Mouse (Mus musculus) forebrain, embryonic 15.5 days (tissue): Measurements from ENCODE around the gene Grk4. TPM values are rescaled to one million over a fixed set of nuclear protein-coding genes. Genes with fewer than 3 reads are reported as not detected.

Experiments used
- ATAC-seq: fragments of 200-750 bp; cut with Nextera tagmentation; replicated peaks from 2 replicates; pipeline ENCODE4 v1.8.0; 2017; ENCODE audit warnings: mild to moderate bottlenecking, moderate TSS enrichment, moderate library complexity
- H3K27ac ChIP-seq: fragments of 300-500 bp; sonication (generic); replicated peaks from 2 replicates; pipeline ENCODE4 v1.5.1; 2015; ENCODE audit warnings: mild to moderate bottlenecking, inconsistent platforms
- H3K27me3 ChIP-seq: fragments of 300-500 bp; sonication (generic); 2 replicates; pipeline ENCODE4 v1.6.1; 2015; ENCODE audit warnings: inconsistent platforms
- H3K36me3 ChIP-seq: fragments of 300-500 bp; sonication (generic); 2 replicates; pipeline ENCODE4 v1.6.1; 2015; ENCODE audit warnings: mild to moderate bottlenecking, inconsistent platforms
- H3K4me1 ChIP-seq: fragments of 300-500 bp; sonication (generic); 2 replicates; pipeline ENCODE4 v1.6.1; 2015; ENCODE audit warnings: inconsistent platforms
- H3K4me2 ChIP-seq: fragments of 300-500 bp; sonication (generic); replicated peaks from 2 replicates; pipeline ENCODE4 v1.6.1; 2015; ENCODE audit warnings: mild to moderate bottlenecking, inconsistent platforms
- H3K4me3 ChIP-seq: fragments of 300-500 bp; sonication (generic); 2 replicates; pipeline ENCODE4 v1.5.1; 2015; ENCODE audit warnings: mild to moderate bottlenecking, inconsistent platforms
- H3K9ac ChIP-seq: fragments of 300-500 bp; sonication (generic); replicated peaks from 2 replicates; pipeline ENCODE4 v1.6.1; 2015; ENCODE audit warnings: mild to moderate bottlenecking, inconsistent platforms
- H3K9me3 ChIP-seq: fragments of 300-500 bp; sonication (generic); 2 replicates; pipeline ENCODE4 v1.6.1; 2016; ENCODE audit warnings: inconsistent platforms
- WGBS: fragments of 180-500 bp; shearing (Covaris S2); methylation state at CpG from one replicate; pipeline ENCODE4 v1.1.7; 2015; ENCODE audit warnings: mixed read lengths; 5-methylcytosine and 5-hydroxymethylcytosine counted together
- polyA plus RNA-seq: library from polyadenylated mRNA; unstranded; fragments of >200 nt; fragmentation: Nextera tagmentation; extraction: Ambion mirVana; gene quantifications from 2 replicates; pipeline ENCODE4 v1.2.1, GENCODE M21; 2015

The Grk4 gene
- polyA plus RNA-seq, 1 experiment from 2014 or later, result 2.2 TPM

DNA sequence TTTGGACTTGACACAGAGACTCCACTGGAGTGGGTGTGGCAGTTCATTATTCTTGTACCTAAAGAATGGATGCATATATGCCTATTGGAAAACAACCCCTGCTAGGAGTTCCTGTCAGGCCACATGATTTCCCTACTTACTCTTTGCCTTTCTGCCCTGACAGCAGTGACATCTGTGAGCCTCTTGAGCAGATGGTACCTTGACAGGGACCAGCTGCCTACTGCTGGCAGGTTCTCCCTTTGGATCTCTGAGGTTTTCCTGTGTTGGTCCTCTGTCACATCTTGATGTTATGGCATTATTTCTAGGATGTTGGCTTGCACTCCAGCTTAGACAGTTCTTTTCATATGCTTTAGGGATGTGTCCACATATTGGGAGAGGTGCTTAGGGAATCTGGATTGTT is 69.0 kb downstream of the Grk4 start:
- H3K9me3 ChIP-seq, result no peaks in the 10 kb centered on the region
- H3K36me3 ChIP-seq, result no peaks in the 10 kb centered on the region
- no peak overlapping the region for H3K9ac ChIP-seq
- no peaks in the 10 kb centered on the region for H3K4me1 ChIP-seq
- no peak for ATAC-seq
- H3K4me2 ChIP-seq, result no peak overlapping the region
- H3K4me3 ChIP-seq, result no peak overlapping the region
- no peaks in the 10 kb centered on the region for H3K27me3 ChIP-seq
- no peak overlapping the region for H3K27ac ChIP-seq

DNA sequence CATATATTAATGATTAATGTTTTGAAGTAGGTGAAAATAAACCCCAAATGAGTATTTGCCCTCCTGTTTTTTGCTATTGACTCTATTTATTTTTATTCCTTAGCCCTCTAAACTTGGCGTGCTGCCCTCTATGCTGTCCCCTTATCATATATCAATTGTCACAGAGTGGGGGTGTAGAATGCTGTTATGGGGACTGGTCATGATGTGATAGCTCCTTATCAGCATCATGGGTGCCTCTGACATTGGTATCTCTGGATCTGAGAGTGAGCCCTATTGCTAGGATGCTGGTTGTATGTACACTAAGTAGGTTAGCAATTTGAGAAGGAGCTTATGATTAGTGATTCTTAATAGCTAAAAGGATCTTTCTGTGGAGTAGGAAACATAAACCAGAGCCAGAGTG is 70.1 kb downstream of the Grk4 start:
- no peak for ATAC-seq
- 66% methylated on average over 1 of the region's 1 CpGs for WGBS
- no peak overlapping the region for H3K9ac ChIP-seq
- H3K4me1 ChIP-seq, result no peaks in the 10 kb centered on the region
- H3K27ac ChIP-seq, result no peak overlapping the region
- H3K36me3 ChIP-seq, result no peaks in the 10 kb centered on the region
- no peak overlapping the region for H3K4me3 ChIP-seq
- H3K4me2 ChIP-seq, result no peak overlapping the region
- H3K9me3 ChIP-seq, result no peaks in the 10 kb centered on the region
- no peaks in the 10 kb centered on the region for H3K27me3 ChIP-seq

DNA sequence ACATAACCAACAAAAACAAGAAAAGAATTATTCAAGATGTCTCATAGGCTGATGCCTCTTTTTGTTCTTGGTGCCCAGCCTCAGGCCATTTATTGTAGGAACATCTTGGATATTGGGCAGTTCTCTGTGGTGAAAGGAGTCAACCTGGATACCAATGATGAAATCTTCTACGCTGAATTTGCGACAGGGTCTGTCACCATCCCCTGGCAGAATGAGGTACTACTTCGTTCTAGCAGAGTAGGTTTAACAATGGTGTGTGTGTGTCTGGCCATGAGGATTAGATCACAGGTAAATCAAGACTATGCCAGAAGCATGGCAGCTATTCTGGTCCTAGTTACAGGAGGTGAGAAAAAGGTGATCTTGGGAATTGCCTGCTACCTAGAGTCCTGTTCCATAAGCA is 91.3 kb downstream of the Grk4 start:
- Histone ChIP-seq H3K27ac (no peak overlapping the region), H3K9ac (no peak overlapping the region), H3K4me1 (no peaks in the 10 kb centered on the region), H3K27me3 (no peaks in the 10 kb centered on the region), H3K9me3 (no peaks in the 10 kb centered on the region), H3K36me3 (no peaks in the 10 kb centered on the region), H3K4me3 (no peak overlapping the region), H3K4me2 (no peak overlapping the region)
- ATAC-seq, result no peak
- 64% methylated on average over 3 of the region's 3 CpGs for WGBS

DNA sequence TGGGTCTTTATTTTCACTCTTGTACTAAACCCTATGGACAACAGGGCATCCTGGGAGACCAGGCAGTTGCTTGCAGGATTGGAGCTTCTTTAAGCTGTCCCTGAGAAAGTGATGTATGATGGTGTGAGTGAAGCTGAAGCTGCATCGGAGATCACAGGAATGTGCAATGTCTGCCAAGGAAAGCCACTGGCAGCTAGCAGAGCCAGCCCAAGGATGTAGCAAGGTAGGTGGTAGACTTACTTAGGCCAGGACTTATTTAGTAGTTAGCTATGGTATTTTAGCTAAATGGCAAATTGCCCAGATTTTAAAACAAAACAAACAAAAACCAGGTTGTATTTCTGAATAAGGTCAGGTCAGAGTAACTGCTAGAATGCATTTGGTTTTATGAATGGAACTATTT is 98.6 kb downstream of the Grk4 start:
- Histone ChIP-seq H3K27me3 (no peaks in the 10 kb centered on the region), H3K9me3 (no peaks in the 10 kb centered on the region), H3K27ac (no peak overlapping the region), H3K9ac (no peak overlapping the region), H3K4me3 (no peak overlapping the region), H3K4me2 (no peak overlapping the region), H3K4me1 (peaks cover 17% of the 10 kb centered on the region), H3K36me3 (no peaks in the 10 kb centered on the region)
- 97% methylated on average over 1 of the region's 1 CpGs for WGBS
- no peak for ATAC-seq

GRCm38 (mm10) chr5:34760850-34761508 is 100.8 kb downstream of the Grk4 start:
- H3K36me3 ChIP-seq, result no peaks in the 10 kb centered on the region
- peak overlapping the region; percentile 61 for H3K4me2 ChIP-seq
- H3K27me3 ChIP-seq, result no peaks in the 10 kb centered on the region
- no peaks in the 10 kb centered on the region for H3K9me3 ChIP-seq
- ATAC-seq, result no peak; the same call in none of the 2 replicates
- peak overlapping the region; percentile 67 for H3K9ac ChIP-seq
- H3K4me3 ChIP-seq, result peak overlapping the region; percentile 66
- H3K27ac ChIP-seq, result peak overlapping the region; percentile 93
- peaks cover 17% of the 10 kb centered on the region for H3K4me1 ChIP-seq
- under 1% methylated on average over 19 of the region's 19 CpGs for WGBS

DNA sequence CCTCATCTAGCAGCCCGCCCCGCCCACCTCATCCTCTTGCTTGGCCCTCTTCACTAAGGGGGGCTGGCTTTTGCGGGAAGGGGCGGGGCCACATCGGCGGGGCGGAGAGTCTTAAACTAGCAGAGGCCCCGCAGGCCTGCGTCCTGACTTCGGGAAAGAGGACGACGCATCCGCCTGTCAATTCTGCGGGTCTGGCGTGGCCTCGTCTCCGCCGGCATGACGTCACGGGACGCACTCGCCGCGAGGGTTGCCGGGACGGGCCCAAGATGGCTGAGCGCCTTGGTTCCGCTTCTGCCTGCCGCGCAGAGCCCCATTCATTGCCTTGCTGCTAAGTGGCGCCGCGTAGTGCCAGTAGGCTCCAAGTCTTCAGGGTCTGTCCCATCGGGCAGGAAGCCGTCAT is 101.3 kb downstream of the Grk4 start, which contains the start of gene Htt:
Gene Htt (plus strand): TSS at position 232 of the 400 bp plus-strand sequence.
- WGBS, result under 1% methylated on average over 35 of the region's 35 CpGs
- Histone ChIP-seq H3K9me3 (no peaks in the 10 kb centered on the region), H3K27me3 (no peaks in the 10 kb centered on the region), H3K27ac (peak within 1 kb of the TSS; percentile 93), H3K4me2 (peak within 1 kb of the TSS; percentile 61), H3K4me3 (peak within 1 kb of the TSS; percentile 66), H3K4me1 (peaks cover 17% of the 10 kb centered on the region), H3K36me3 (no peaks in the 10 kb centered on the region), H3K9ac (peak within 1 kb of the TSS; percentile 67)
- ATAC-seq, result peak; percentile 99

- Histone ChIP-seq H3K9me3 (no peaks in the 10 kb centered on the region), H3K27ac (peak overlapping the region; percentile 93), H3K9ac (peak overlapping the region; percentile 67), H3K27me3 (no peaks in the 10 kb centered on the region), H3K4me2 (peak overlapping the region; percentile 61), H3K4me1 (peaks cover 17% of the 10 kb centered on the region), H3K36me3 (no peaks in the 10 kb centered on the region), H3K4me3 (peak overlapping the region; percentile 66)
- WGBS, result under 1% methylated on average over 50 of the region's 54 CpGs
- ATAC-seq, result peak; percentile 67; the same call in 1 of the 2 replicates
Observed at GRCm38 (mm10) chr5:34761934-34762611, 101.9 kb downstream of the Grk4 start.

GRCm38 (mm10) chr5:34771818-34772217 is 111.6 kb downstream of the Grk4 start:
- no peak overlapping the region for H3K9ac ChIP-seq
- ATAC-seq, result no peak
- no peak overlapping the region for H3K4me3 ChIP-seq
- H3K27me3 ChIP-seq, result no peaks in the 10 kb centered on the region
- 87% methylated on average over 3 of the region's 3 CpGs for WGBS
- H3K9me3 ChIP-seq, result no peaks in the 10 kb centered on the region
- H3K4me1 ChIP-seq, result no peaks in the 10 kb centered on the region
- H3K27ac ChIP-seq, result no peak overlapping the region
- no peaks in the 10 kb centered on the region for H3K36me3 ChIP-seq
- no peak overlapping the region for H3K4me2 ChIP-seq

- Histone ChIP-seq H3K9ac (no peak overlapping the region), H3K4me1 (no peaks in the 10 kb centered on the region), H3K27ac (no peak overlapping the region), H3K4me2 (no peak overlapping the region), H3K4me3 (no peak overlapping the region), H3K9me3 (no peaks in the 10 kb centered on the region), H3K36me3 (no peaks in the 10 kb centered on the region), H3K27me3 (no peaks in the 10 kb centered on the region)
- ATAC-seq, result no peak
- 97% methylated on average over 4 of the region's 4 CpGs for WGBS
Observed at GRCm38 (mm10) chr5:34772696-34773245, 112.6 kb downstream of the Grk4 start.

DNA sequence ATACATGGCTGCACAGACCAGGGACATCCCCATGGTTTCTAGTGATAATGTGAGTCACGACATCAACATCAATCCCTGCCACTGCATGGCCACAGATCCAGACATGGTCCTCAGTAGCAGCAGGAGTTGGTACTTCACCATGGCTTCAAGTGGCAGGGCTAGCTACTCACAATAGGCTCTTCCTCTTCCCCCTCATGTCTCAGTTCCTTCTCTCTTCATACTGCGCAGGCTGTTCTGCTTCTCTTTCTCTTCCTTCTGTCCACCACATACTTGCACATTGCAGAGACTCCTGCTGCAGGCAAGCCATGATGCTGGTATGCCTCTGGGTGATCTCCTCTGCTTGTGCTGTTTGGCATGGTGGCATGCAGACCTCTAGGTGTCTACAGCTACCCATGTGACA is 113.2 kb downstream of the Grk4 start:
- Histone ChIP-seq H3K27ac (no peak overlapping the region), H3K27me3 (no peaks in the 10 kb centered on the region), H3K9ac (no peak overlapping the region), H3K4me2 (no peak overlapping the region), H3K4me3 (no peak overlapping the region), H3K9me3 (no peaks in the 10 kb centered on the region), H3K4me1 (no peaks in the 10 kb centered on the region), H3K36me3 (no peaks in the 10 kb centered on the region)
- WGBS, result 96% methylated on average over 2 of the region's 2 CpGs
- ATAC-seq, result no peak

DNA sequence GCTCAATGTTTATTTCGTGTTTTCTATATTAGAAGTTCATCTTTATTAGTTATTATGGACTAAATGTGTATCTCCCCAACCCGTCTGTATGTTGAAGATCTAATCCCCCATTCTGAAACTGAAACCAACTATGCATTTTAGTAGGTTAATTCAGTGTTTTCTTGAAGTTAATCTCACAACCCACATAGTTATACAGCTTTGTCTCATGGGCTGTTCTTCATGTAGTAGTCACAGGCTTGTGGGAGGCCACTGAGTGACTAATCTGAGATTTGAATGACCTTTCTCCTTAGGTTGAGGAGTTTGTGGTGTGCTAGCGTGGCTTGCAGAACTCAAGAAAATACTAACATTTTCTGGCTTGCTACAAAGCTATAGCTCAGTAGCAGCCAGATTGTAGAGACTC is 124.8 kb downstream of the Grk4 start:
- Histone ChIP-seq H3K4me3 (no peak overlapping the region), H3K27ac (no peak overlapping the region), H3K9ac (no peak overlapping the region), H3K36me3 (peaks cover 22% of the 10 kb centered on the region), H3K9me3 (no peaks in the 10 kb centered on the region), H3K4me2 (no peak overlapping the region), H3K27me3 (no peaks in the 10 kb centered on the region), H3K4me1 (no peaks in the 10 kb centered on the region)
- WGBS, result 95% methylated on average over 3 of the region's 3 CpGs
- ATAC-seq, result no peak

GRCm38 (mm10) chr5:34791141-34791540 is 131.0 kb downstream of the Grk4 start:
- no peaks in the 10 kb centered on the region for H3K9me3 ChIP-seq
- ATAC-seq, result no peak
- H3K27me3 ChIP-seq, result no peaks in the 10 kb centered on the region
- 91% methylated on average over 2 of the region's 2 CpGs for WGBS
- H3K4me2 ChIP-seq, result no peak overlapping the region
- H3K9ac ChIP-seq, result no peak overlapping the region
- no peaks in the 10 kb centered on the region for H3K4me1 ChIP-seq
- H3K36me3 ChIP-seq, result peaks cover 39% of the 10 kb centered on the region
- no peak overlapping the region for H3K27ac ChIP-seq
- H3K4me3 ChIP-seq, result no peak overlapping the region
